In the genomic region with DNA sequence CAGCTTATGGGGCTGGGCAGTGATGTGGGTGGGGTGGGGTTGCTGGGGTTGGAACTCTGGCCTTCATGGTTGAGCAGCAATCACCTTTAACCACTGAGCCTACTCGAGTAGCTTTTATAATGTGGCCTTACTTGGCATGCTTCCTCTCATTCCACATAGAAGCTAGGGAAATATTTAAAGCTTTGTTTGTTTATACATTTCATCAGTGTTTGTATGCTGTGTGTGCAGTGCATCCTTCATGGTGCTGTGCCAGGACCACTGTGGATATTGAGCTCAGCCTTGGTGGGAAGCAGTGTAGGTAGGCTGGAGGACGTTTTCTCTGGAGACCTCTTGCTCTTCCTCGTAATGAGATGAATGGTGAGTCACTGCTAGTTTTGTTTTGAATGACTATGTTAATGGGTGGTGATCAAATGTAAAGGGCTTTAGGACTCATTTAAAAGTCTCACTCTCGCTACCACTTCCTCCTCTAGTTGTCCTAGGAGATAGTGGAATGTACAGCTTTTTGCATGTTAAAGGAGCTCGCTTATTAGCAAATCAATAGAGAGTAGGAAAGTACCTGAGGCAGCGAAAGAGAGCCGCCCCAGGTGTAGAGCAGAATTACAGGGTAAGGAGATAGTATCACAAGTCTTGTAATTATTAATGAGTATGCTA, we compare ENCODE assay signal across 9 mouse cellular contexts. TPM values are rescaled to one million over a fixed set of nuclear protein-coding genes. Genes with fewer than 3 reads are reported as not detected.
DNase-seq lines count a peak whose midpoint lies in the region; ATAC-seq lines count a peak whose summit lies in the region.
"Had no signal": no experiment of that assay in that cellular context is flagged by ENCODE, and none has a peak within 500 bp of the region (broad histone marks: within the 10 kb centered on the region; RNA-seq: fewer than 3 reads in every experiment).

No protein-coding gene starts in this region.

- H3K9ac ChIP-seq in hindbrain, embryonic 13.5 days = no peak overlapping the region
- H3K9ac ChIP-seq in hindbrain, embryonic 12.5 days = no peak overlapping the region
- H3K9ac ChIP-seq: liver, embryonic 14.5 days had no signal

- DNase-seq in 3T3-L1 (ENCODE audit: low read depth, low spot score) (peak; percentile 45), MN1 (ENCODE audit: low spot score) (peak; percentile 12)
- peak; percentile 45 to 75 for DNase-seq in kidney, postnatal 25 days
- no peak for DNase-seq in retina, embryonic 14.5 days (ENCODE audit: low spot score)
- no peak for DNase-seq in layer of hippocampus, adult 11-12 months (ENCODE audit: low spot score)
- DNase-seq in adrenal gland, postnatal 10 days = no peak

- 28% methylated on average over 7 of the region's 7 CpGs for WGBS in hindbrain, embryonic 13.5 days
- WGBS in hindbrain, embryonic 12.5 days = 36% methylated on average over 7 of the region's 7 CpGs

- peak overlapping the region; percentile 1; the same call in 1 of the 2 replicates for H3K27ac ChIP-seq in hindbrain, embryonic 13.5 days
- H3K27ac ChIP-seq in hindbrain, embryonic 12.5 days = no peak overlapping the region
- H3K27ac ChIP-seq: liver, embryonic 14.5 days had no signal

- no peaks in the 10 kb centered on the region for H3K9me3 ChIP-seq in hindbrain, embryonic 13.5 days
- no peaks in the 10 kb centered on the region for H3K9me3 ChIP-seq in hindbrain, embryonic 12.5 days (replicated peaks)

- H3K4me3 ChIP-seq in hindbrain, embryonic 13.5 days = no peak overlapping the region
- no peak overlapping the region for H3K4me3 ChIP-seq in hindbrain, embryonic 12.5 days

- H3K27me3 ChIP-seq in hindbrain, embryonic 13.5 days = no peaks in the 10 kb centered on the region
- no peaks in the 10 kb centered on the region for H3K27me3 ChIP-seq in hindbrain, embryonic 12.5 days

- no peak overlapping the region for H3K4me2 ChIP-seq in hindbrain, embryonic 13.5 days
- H3K4me2 ChIP-seq in hindbrain, embryonic 12.5 days (replicated peaks) = no peak overlapping the region

- no peaks in the 10 kb centered on the region for H3K36me3 ChIP-seq in hindbrain, embryonic 13.5 days
- no peaks in the 10 kb centered on the region for H3K36me3 ChIP-seq in hindbrain, embryonic 12.5 days

- H3K4me1 ChIP-seq in hindbrain, embryonic 13.5 days (replicated peaks) = peaks cover 81% of the 10 kb centered on the region
- peaks cover 75% of the 10 kb centered on the region for H3K4me1 ChIP-seq in hindbrain, embryonic 12.5 days

- ATAC-seq in hindbrain, embryonic 13.5 days (ENCODE audit: low FRiP score) = no peak
- ATAC-seq in hindbrain, embryonic 12.5 days (ENCODE audit: low FRiP score) = no peak

RNA-seq across cellular contexts. Expression of a gene that starts 3.4 kb away (rescaled TPM):
- 42.6 and 44.9 TPM in 2 replicates for polyA plus RNA-seq in hindbrain, embryonic 13.5 days (2015; fragmentation: Nextera tagmentation; extraction: Ambion mirVana)
- polyA plus RNA-seq in hindbrain, embryonic 12.5 days (2016; fragmentation: Nextera tagmentation; extraction: Ambion mirVana) = 53.3 and 54.0 TPM in 2 replicates
- 10 to 100 TPM; 45.8 to 46.9 TPM for total RNA-seq in adrenal gland, postnatal 10 days (2021)

RNA-seq across cellular contexts. Expression of a gene that starts 4.2 kb away (rescaled TPM):
- polyA plus RNA-seq in hindbrain, embryonic 13.5 days (2015; fragmentation: Nextera tagmentation; extraction: Ambion mirVana) = 47.7 and 50.3 TPM in 2 replicates
- polyA plus RNA-seq in hindbrain, embryonic 12.5 days (2016; fragmentation: Nextera tagmentation; extraction: Ambion mirVana) = 60.1 and 65.1 TPM in 2 replicates
- 10 to 100 TPM; 47.1 to 64.6 TPM for total RNA-seq in adrenal gland, postnatal 10 days (2021)

Comparison
In these comparisons a context has a peak if more than half of its experiments do, and no peak if none do; other contexts are left out.
1. DNase-seq: peak in 3T3-L1 (single experiment), MN1 (single experiment) and kidney, postnatal 25 days (2 of 2); none in retina, embryonic 14.5 days (single experiment), layer of hippocampus, adult 11-12 months (single experiment) and adrenal gland, postnatal 10 days (single experiment).